Mouse (Mus musculus) retina, adult 2 months (tissue): ENCODE results near the gene Polr2a.

ENCODE experiments used
- DNase-seq: peaks from one replicate; pipeline ENCODE4 v3.0.0-alpha.2; 2012; ENCODE audit warnings: low read depth, low spot score

Gene Polr2a

DNA sequence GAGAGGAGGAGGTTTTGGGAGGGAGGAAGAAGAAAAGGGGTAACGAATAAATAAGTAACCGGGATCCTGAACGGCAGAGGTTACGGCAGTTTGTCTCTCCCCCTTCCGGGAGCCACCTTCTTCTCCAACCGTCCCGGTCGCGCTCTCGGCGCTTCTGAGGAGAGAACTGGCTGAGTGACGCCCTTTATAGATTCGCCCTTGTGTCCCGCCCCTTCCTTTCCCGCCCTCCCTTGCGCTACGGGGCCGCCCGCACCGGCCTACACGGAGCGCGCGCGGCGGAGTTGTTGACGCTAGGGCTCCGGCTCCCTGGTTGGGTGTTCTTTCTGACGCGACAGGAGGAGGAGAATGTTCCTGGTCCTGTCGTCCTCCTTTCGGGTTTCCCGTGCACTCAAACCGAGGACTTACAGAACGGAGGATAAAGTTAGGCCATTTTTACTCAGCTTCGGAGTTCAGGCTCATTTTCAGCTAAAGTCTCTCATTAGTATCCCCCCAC is at the start of gene Polr2a:
Polr2a (minus strand) TSS at position 160 of the 493 bp plus-strand sequence.
- peak; percentile 97 for DNase-seq

GRCm38 (mm10) chr11:69807641-69808040 is 49.2 kb upstream of the Polr2a start:
- DNase-seq, result no peak

GRCm38 (mm10) chr11:69806378-69806777 is 47.9 kb upstream of the Polr2a start:
- DNase-seq, result no peak

DNA sequence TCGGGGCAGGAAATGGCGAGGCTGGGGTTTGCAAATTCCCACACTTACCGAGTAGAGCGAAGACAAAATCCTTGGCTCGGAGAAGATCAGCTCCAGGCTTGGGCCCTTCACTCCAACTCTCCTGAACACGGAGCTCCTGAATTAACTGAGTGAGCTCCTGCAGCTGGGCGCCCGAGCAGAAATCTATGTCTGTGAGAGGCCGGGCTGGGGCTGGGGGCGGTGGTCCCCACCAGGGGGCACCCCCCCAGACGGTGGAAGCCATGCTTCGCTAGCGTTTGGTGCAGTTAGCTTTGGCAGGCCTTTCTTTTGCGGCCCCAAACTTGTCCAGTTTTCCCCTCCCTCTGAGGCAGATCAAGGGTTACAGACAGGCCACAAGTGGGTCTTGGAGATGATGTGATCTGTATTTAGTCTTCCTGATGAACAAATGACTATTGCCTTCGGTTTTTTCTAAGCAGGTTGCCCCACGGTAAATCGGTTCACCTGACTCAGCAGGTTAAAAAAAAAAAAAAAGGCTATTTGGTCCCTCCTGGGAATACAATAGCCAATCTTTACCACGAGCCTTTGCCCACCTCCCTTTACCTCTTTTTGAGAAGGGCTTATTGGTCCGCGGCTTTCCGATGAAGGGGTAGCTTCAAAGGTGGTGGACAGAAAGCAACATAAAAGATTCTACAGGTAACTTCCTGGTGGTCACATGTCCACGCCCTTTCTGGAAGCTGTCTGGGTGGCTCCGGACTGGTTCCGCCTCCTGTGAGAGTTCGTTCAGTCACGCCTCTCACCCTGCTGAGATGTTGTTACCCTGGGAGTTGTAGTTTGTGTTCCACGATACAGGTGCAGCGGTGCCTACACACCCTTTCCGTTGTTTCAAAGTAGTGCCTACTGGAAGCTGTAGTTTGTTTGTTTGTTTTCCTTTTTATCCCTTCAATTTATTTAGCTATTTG is 46.8 kb upstream of the Polr2a start, which contains the start of gene Tmem102:
Tmem102 (minus strand) TSS at position 653 of the 938 bp plus-strand sequence.
- no peak for DNase-seq

DNA sequence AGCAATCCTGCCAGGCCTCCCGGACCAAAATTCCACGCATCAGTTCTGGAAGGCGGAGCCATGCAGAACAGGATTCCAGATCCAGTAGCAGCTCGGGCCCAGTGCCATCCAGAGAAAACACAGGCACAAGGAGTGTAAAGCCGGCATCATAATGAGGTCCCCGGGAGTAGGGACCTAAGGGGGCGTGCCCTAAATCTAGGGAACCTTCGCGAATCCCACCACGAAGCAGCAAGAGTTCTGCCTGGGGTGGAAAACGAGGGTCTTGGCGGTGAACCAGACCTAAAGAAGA is 46.2 kb upstream of the Polr2a start:
- DNase-seq, result no peak

- peak; percentile 54 for DNase-seq
Measured at GRCm38 (mm10) chr11:69803786-69804651, 45.6 kb upstream of the Polr2a start.

DNA sequence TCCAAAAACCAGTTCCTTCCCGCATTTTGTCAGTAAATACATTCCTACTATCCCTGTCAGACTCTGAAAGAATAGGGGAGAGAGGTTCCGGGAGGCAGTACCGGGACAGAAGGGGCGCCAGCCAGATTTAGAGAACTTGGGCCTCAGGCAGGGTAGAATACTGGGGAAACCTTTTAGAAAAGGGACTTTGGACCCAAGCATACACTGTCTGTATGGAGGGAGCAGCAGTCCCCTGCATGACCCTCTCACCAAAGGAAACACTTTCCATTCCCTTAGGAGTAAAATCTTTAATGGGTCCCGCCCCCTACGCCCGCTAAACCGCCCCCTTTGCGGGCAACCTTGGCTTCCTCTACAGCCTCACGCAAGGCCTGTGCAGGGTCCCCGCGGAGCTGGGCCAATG is 44.9 kb upstream of the Polr2a start:
- no peak for DNase-seq

- no peak for DNase-seq
Measured at GRCm38 (mm10) chr11:69802648-69803105, 44.2 kb upstream of the Polr2a start.

DNA sequence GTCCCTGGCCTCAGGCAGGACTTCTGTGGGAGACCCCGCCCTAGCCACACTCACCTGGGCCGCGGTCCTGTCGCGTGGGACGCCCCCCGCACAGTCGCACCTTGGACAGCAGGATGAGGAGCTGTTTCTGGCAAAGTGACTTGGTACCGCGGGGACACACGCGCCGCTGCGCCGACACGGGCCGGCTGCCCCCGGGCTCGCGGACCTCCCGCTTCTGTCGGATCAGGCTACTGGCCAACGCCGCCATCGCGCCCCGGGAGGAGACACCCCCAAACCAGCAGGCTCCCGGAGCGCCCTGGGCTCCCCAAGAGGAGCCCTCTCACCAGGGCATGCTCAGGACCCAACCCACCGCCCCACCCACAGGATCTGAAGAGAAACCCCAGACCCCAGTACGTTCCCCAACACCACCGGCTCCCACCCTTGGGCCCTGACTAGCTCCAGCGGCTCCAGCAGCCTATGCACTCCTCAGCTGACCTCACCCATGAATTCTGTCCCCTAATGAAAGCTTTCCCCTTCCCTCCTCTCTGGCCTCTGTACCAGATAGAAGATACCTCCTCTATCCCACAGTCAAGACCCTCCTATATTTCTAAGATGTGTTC is 43.0 kb upstream of the Polr2a start, which contains the start of gene Fgf11:
Fgf11 (minus strand) TSS at position 479 of the 599 bp plus-strand sequence.
- no peak for DNase-seq

DNA sequence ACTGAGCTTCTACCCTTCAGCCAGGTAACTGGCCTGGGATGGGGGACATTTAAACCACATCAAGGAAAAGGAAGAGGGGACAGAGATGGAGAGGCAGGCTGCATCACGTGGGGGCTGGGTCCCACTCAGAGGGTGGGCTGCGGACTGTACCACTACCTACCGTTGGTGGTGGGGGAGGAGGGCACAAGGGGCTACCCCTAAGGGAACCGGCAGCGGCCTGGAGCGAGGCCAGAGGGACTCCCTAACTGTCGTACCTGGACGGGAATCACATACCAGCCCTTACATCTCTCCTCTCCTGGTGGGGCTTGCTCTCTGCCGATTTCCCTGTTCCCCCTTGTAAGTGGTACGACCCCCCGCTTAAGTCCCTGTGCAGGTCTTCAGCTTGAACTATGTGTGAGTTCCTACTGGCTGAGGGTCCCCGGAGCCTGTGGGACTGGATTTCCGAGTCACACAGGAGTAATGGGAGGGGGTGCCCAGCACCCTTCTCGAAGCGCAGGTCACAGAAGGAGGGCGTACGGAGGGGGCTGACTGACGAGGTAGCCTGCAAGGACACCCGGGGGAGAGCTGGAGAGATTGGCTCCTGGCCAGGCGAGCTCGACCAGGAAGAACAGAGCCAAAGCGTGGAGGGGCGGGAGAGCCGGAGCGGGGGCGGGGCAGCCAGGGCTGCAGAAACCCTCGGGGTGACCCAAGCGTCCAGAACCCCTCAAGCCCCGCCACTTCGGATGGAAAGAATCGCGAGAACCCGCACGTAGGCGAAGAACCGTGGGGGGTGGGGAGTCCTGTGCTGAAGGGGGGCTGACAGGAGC is 42.2 kb upstream of the Polr2a start:
- no peak for DNase-seq

DNA sequence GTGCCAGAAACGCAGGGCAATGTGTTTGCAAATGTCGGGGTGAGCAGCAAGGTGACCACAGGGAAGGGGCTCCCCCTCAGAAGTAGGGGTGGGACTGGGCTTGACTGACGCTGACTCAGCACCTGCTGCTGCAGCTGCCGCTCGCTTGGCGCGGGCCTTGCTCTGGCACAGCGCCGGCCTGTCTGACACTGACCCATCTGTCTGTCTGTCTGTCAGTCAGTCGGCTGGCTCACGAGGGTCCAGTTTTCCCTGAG is 41.6 kb upstream of the Polr2a start:
- DNase-seq, result no peak

DNA sequence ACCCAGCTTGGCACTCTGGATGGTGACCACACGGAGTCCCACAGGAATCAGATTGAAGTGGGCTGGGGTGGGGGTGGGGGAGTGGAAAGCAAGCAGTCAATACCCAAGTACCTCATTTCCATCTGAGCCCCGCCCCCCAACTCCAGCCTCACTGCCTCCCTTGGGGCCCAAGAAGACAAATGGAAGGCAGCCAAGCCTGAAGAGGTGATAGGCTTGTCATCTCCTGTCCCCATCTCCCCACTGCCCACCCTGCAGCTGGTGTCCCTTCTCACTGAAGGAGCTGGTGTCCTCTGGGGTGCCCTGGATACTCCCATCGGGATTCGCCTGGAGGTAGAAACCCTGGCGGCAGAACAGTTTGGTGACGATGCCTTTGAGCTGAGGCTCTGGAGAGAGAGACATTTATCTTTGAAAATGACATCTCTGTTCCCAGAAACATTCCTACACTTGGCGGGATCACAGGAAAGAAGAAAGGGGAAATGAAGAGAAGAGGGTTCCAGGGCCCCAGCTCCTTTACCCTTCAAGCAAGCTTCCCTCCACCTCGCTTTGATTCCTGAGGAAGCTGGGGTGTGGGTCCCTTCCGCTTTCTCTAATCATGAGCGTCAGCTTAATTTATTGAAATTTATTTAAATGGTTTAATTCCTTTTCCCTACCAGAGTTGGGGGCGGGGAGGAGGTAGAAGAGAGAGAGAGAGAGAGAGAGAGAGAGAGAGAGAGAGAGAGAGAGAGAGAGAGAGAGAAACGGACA is 41.1 kb upstream of the Polr2a start:
- no peak for DNase-seq

DNA sequence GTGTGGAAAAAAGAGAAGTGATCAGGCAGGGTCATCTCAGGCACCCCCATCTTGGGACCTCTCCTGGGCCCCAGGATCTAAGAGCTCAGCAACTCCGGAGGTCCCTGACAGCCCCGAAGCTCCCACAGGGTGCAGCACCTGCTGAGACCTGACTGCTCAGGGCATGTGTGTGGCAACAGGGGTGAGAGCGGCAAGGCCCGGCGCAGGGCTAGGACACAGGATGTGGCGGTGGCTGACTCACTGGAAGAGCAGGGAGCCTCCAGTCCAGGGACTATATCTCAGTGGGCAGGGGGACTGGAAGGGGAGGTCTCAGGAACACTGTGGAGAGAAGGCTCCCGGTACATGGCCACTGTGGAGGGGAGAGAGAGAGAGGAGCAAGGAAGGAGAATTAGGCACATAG is 39.5 kb upstream of the Polr2a start:
- no peak for DNase-seq

- DNase-seq, result no peak
Measured at GRCm38 (mm10) chr11:69795983-69796435, 37.6 kb upstream of the Polr2a start.

DNA sequence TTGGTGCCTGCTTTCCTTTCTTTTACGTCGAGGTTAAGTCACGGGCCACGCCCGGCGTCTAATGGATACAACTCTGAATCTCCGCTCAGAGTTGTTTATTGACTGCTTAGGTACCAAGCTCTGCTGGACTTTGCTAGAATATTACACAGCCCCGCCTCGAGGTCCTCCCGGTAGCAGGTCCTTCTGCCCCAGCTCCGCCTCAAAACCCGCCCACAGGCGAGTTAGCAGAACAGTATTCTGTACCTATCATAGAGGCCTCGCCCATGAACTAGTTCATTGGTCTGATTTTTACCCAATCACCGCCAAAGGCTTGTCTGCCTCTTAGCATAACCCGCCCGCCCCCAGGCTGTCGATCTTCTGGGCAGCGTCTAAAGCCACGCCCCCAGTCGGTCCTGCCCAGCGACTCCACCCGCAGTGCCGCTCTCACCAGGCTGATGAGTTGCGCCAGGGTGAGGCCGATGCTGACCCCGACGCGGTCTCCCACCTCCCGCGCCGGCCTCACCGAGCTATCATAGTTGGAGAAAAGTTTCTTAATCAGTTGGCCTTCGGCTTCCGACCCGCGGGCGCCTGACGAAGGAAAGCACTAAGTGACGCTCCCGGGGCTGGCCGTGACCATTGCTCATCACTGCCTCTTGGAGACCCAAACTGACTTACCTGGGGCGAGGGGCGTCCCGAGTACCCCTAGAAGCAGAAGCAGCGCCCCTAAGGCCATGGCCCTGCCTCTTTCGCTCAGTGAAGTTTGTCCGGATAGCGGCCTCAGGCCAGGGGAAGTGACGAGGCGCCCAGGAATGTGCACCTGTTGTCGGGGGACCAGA is 36.9 kb upstream of the Polr2a start, which contains the start of gene Chrnb1:
Chrnb1 (minus strand) TSS at position 776 of the 815 bp plus-strand sequence.
- peak; percentile 86 for DNase-seq

DNA sequence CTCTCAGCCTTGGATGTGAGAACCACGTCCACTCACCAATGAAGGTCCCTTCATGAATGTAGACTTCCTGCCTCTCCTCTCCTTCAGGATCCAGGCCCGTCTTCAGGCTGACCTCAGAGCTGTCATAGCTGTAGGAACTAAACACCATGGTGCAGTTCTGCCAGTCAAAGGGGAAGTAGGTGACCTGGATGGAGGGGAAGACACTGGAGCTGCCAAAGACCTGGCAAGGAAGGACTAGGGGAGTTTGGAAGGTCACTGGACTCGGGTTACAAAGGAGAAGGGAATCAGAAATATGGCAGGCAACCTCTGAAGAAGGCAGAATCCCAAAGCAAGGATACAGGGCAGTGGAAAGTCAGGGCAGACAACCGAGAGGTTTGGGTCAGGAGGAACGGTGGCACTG is 35.0 kb upstream of the Polr2a start:
- no peak for DNase-seq

GRCm38 (mm10) chr11:69791420-69791819 is 33.0 kb upstream of the Polr2a start:
- DNase-seq, result no peak

- DNase-seq, result no peak
Measured at GRCm38 (mm10) chr11:69789431-69789830, 31.0 kb upstream of the Polr2a start.

DNA sequence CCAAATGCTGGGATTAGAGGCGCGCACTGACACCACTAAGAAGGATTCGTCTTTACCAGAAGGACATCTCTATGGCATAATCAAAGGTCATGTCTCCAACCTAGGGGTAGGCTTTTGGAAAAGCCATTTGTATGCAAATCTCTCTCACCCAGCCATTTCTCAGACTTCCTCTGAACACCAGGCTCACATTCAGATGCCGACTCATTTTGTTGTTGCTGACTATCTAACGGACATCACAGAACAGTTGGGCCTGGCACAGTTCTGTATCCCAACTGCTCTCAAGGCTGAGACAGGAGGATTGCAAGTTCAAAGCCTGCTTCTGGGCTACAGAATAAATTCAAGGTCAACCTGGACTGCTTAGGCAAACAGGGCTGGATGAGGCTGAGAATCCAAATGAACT is 28.9 kb upstream of the Polr2a start:
- DNase-seq, result no peak
